Mouse (Mus musculus) forebrain, postnatal 0 days (tissue): Measurements from ENCODE around the gene Sbf1. TPM values are rescaled to one million over a fixed set of nuclear protein-coding genes. Genes with fewer than 3 reads are reported as not detected.

ENCODE experiments used
- ATAC-seq: fragments of 200-750 bp; cut with Nextera tagmentation; 2 replicates; pipeline ENCODE4 v1.8.0; 2017; ENCODE audit warnings: mild to moderate bottlenecking, moderate library complexity
- DNase-seq: peaks from one replicate; pipeline ENCODE4 v3.0.0-alpha.2; 2015
- H3K27ac ChIP-seq: fragments of 300-500 bp; sonication (generic); 2 replicates; pipeline ENCODE4 v1.5.1; 2014; ENCODE audit warnings: low read depth, mild to moderate bottlenecking, antibody characterized with exemption, low read length, moderate library complexity, mixed read lengths
- H3K27me3 ChIP-seq: fragments of 300-500 bp; sonication (generic); 2 replicates; pipeline ENCODE4 v1.6.1; 2014; ENCODE audit warnings: mild to moderate bottlenecking, low read length, mixed read lengths; ENCODE audit not compliant: insufficient read depth
- H3K36me3 ChIP-seq: fragments of 300-500 bp; sonication (generic); 2 replicates; pipeline ENCODE4 v1.6.1; 2014; ENCODE audit warnings: mild to moderate bottlenecking, moderate library complexity; ENCODE audit not compliant: insufficient read depth
- H3K4me1 ChIP-seq: fragments of 300-500 bp; sonication (generic); 2 replicates; pipeline ENCODE4 v1.6.1; 2014; ENCODE audit warnings: antibody characterized with exemption; ENCODE audit not compliant: insufficient read depth
- H3K4me2 ChIP-seq: fragments of 300-500 bp; sonication (generic); 2 replicates; pipeline ENCODE4 v1.6.1; 2014; ENCODE audit warnings: low read depth, mild to moderate bottlenecking, moderate library complexity
- H3K4me3 ChIP-seq: fragments of 300-500 bp; sonication (generic); 2 replicates; pipeline ENCODE4 v1.5.1; 2014; ENCODE audit warnings: low read depth, low read length, mixed read lengths
- H3K9ac ChIP-seq: fragments of 300-500 bp; sonication (generic); 2 replicates; pipeline ENCODE4 v1.6.1; 2014; ENCODE audit warnings: mild to moderate bottlenecking
- H3K9me3 ChIP-seq: fragments of 300-500 bp; sonication (generic); 2 replicates; pipeline ENCODE4 v1.6.1; 2016; ENCODE audit warnings: low read length
- CTCF ChIP-seq: sonication (generic); IDR thresholded peaks from 2 replicates; pipeline ENCODE4 v1.5.1; 2016; ENCODE audit warnings: antibody characterized with exemption, control low read depth, low read depth
- WGBS: fragments of 180-500 bp; shearing (Covaris S2); extraction: QIAGEN DNeasy Blood & Tissue Kit; methylation state at CpG from one replicate; pipeline ENCODE4 v1.1.7; 2014; 5-methylcytosine and 5-hydroxymethylcytosine counted together
- polyA plus RNA-seq: library from polyadenylated mRNA; unstranded; fragments of >200 nt; fragmentation: Nextera tagmentation; extraction: Ambion mirVana; gene quantifications from 2 replicates; pipeline ENCODE4 v1.2.1, GENCODE M21; 2015
- total RNA-seq: library from RNA; depleted of rRNA; stranded (reverse); fragments of >200 nt; gene quantifications from 2 replicates; pipeline ENCODE4 v1.2.3, GENCODE M21; 2014

The Sbf1 gene
- total and polyA plus RNA-seq, 2 experiments from 2014 or later = 60.7 to 164 TPM

DNA sequence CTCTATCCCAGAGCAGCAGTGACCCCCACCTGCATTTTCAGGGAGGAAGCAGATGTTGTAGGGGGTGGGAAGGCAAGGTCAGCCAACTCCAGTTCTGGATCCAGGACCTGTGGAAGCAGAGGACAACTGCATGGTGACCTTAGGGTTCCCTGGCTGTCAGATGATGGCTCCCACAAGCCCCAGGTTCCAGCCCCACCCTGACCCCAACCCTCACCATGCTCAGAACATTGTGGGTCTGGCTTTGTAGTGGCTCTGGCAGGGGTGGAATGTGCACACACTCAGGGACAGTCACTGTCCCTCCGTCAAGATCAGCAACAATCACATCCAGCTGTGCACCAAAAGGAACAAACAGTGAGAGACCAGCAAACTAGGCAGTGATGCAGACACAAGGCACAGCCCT, 9.1 kb downstream of the Sbf1 start:
- Histone ChIP-seq H3K9ac (no peak overlapping the region), H3K4me3 (no peak overlapping the region), H3K27ac (no peak overlapping the region), H3K36me3 (peaks cover 63% of the 10 kb centered on the region), H3K27me3 (no peaks in the 10 kb centered on the region), H3K9me3 (no peaks in the 10 kb centered on the region), H3K4me2 (no peak overlapping the region), H3K4me1 (no peaks in the 10 kb centered on the region)
- ATAC-seq = no peak
- WGBS = 59% methylated on average over 1 of the region's 1 CpGs
- no peak for DNase-seq
- TF ChIP-seq CTCF = no peak

DNA sequence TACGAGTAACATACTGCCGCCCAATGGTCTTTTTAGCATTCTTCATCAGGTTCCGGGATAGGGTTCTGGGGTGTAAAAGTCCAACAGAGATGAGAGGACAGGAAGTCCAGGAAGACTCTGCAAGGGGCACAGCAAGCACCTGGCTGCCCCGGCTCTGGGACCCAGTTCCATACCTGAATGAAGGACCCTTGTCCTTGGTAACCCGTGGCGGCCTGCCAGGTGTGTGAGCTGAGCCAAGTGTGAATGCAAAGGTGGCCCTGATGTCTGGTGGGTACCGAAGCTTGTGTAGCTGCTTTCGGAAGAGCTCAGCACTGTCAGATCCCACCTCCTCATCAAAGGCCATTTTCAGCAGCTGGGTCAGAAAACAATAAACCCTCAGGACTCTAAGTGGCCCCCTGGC, 14.5 kb downstream of the Sbf1 start:
- no peak for DNase-seq
- 97% methylated on average over 8 of the region's 8 CpGs for WGBS

DNA sequence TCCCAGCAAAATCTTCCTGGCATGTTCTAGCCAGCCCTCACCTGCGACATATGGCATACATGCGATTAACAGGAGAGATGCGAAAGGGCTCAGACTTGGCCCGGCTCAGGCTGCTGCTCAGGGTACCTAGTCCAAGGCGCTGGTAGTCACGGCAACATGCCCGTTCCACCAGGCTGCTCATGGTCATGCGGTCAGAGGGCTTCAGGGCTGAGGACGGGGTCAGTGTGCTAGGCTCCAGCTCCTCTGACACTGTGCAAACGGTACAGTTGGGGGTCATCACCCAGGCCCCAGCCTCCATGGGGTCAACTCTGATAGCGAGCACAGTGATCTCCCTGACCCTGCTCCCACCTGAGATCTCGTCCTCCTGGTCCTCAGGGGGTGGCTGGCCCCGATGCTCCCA, 14.9 kb downstream of the Sbf1 start:
- 89% methylated on average over 13 of the region's 13 CpGs for WGBS
- H3K9ac ChIP-seq = no peak overlapping the region
- no peaks in the 10 kb centered on the region for H3K9me3 ChIP-seq
- H3K4me3 ChIP-seq = no peak overlapping the region
- no peaks in the 10 kb centered on the region for H3K27me3 ChIP-seq
- no peak for TF ChIP-seq CTCF
- ATAC-seq (no peak), DNase-seq (no peak)
- H3K27ac ChIP-seq = no peak overlapping the region
- no peaks in the 10 kb centered on the region for H3K4me1 ChIP-seq
- H3K36me3 ChIP-seq = peaks cover 84% of the 10 kb centered on the region
- no peak overlapping the region for H3K4me2 ChIP-seq

More for the DNA sequence above, 14.5 kb downstream of the Sbf1 start:
- Histone ChIP-seq H3K36me3 (peaks cover 84% of the 10 kb centered on the region), H3K4me1 (no peaks in the 10 kb centered on the region), H3K4me3 (no peak overlapping the region), H3K9me3 (no peaks in the 10 kb centered on the region), H3K9ac (no peak overlapping the region), H3K27ac (no peak overlapping the region), H3K27me3 (no peaks in the 10 kb centered on the region), H3K4me2 (no peak overlapping the region)
- no peak for ATAC-seq
- TF ChIP-seq CTCF = no peak

DNA sequence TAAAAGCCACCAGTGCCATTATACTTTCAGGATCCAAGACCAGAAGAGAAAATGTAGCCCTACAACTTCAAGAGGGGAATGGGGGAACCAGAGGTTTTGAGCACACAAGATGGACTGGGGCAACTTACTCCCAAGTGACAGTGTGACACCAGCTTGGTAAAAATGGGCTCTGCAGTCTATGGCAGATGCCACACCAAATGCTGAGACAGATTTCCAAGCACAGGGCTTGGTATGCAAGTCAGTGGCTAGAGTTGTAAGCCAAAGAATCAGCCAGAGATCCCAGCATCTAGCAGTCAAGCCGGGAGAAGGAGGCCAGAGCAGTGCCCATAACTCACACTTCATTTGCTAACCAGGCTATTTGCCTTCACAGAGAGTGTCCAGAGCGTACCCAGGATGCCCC, 17.4 kb downstream of the Sbf1 start:
- Histone ChIP-seq H3K4me1 (no peaks in the 10 kb centered on the region), H3K27ac (no peak overlapping the region), H3K4me2 (no peak overlapping the region), H3K27me3 (no peaks in the 10 kb centered on the region), H3K9me3 (no peaks in the 10 kb centered on the region), H3K36me3 (peaks cover 84% of the 10 kb centered on the region), H3K4me3 (no peak overlapping the region), H3K9ac (no peak overlapping the region)
- DNase-seq (no peak), ATAC-seq (no peak; the same call in 1 of the 2 replicates)
- WGBS = 92% methylated on average over 2 of the region's 2 CpGs
- TF ChIP-seq CTCF = no peak

DNA sequence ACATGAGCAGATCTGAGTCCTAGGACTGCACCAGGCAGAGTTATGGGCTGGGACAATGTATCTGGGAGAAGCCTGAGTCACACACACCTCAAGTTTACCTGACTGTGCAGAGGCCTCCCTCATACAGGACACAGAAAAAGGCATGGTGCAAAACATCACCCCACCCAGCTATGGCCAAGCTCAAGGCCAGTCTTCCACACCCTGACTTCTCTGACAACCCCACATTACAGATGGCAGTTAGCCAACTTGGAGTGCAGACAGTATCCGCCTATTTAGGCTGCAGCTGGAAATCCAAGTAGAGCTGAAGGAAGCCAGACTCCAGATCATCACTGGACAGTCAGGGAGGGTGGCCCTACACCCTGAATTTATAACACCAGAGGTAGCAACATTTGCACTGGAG, 18.6 kb downstream of the Sbf1 start:
- TF ChIP-seq CTCF = no peak
- no peak overlapping the region for H3K27ac ChIP-seq
- H3K9me3 ChIP-seq = no peaks in the 10 kb centered on the region
- H3K9ac ChIP-seq = no peak overlapping the region
- DNase-seq (no peak), ATAC-seq (no peak)
- no peak overlapping the region for H3K4me3 ChIP-seq
- WGBS = 58% methylated on average over 1 of the region's 1 CpGs
- no peaks in the 10 kb centered on the region for H3K27me3 ChIP-seq
- peaks cover 82% of the 10 kb centered on the region for H3K36me3 ChIP-seq
- H3K4me2 ChIP-seq = no peak overlapping the region
- no peaks in the 10 kb centered on the region for H3K4me1 ChIP-seq

DNA sequence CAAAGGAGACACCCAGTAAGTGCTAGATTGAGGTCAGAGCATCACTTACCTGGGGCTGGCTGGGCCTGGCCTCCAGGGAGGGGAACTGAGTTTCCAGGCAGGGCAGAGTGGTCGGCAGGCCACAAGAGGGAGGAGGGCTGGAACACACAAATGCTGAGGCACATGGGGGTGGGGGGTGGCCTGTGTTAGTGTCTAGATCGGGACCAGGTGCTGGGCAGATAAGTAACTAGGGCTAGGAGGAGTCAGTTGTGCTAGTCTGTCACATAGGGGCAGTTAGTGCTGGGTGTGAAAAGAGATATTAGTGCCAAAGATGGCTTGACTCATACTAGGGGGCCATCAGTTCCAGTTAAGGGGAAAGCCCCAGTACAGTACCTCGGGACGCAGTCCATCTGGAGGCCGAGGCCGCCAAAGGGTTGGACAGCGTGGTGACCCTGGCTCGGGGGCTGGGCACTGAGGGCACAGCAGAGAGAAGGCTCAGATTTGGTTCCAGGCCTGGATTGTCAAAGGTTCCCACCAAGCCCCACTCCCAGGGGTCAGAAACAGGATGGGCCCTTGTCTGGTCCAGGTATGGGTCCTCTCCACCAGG, 19.4 kb downstream of the Sbf1 start:
- Histone ChIP-seq H3K4me2 (no peak overlapping the region), H3K4me3 (no peak overlapping the region), H3K9ac (no peak overlapping the region), H3K27me3 (no peaks in the 10 kb centered on the region), H3K4me1 (no peaks in the 10 kb centered on the region), H3K9me3 (no peaks in the 10 kb centered on the region), H3K27ac (no peak overlapping the region), H3K36me3 (peaks cover 78% of the 10 kb centered on the region)
- 95% methylated on average over 8 of the region's 8 CpGs for whole genome bisulfite sequencing
- DNase-seq = no peak
- no peak for TF ChIP-seq CTCF
- ATAC-seq = no peak

DNA sequence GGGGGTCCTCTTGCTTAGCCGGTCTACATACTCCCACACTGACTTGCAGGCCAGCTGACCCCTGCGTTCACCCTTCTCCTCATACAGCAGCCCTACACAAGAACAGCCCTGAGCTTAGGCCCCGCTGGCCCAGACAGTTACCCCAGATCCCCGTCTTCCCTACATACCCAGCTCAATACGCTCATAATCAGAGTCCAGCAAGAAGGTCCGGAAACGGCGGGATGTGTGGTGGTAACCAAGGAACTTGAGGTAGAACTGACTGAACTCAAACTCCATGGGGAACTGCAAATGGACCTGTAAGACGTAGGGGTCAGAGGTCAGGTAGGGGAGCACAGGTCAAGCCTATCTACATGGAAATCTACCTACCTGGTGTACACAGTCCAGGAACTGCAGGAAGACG, 21.3 kb downstream of the Sbf1 start:
- Histone ChIP-seq H3K9me3 (no peaks in the 10 kb centered on the region), H3K4me2 (no peak overlapping the region), H3K27ac (no peak overlapping the region), H3K9ac (no peak overlapping the region), H3K36me3 (peaks cover 76% of the 10 kb centered on the region), H3K4me3 (no peak overlapping the region), H3K4me1 (no peaks in the 10 kb centered on the region), H3K27me3 (no peaks in the 10 kb centered on the region)
- no peak for ATAC-seq
- TF ChIP-seq CTCF = no peak
- no peak for DNase-seq
- WGBS = 95% methylated on average over 10 of the region's 10 CpGs
